Mouse (Mus musculus) lung, postnatal 0 days (tissue): ENCODE data around the gene Pi4kb. TPM values are rescaled to one million over a fixed set of nuclear protein-coding genes. Genes with fewer than 3 reads are reported as not detected.

Experiments used
- ATAC-seq: fragments of 200-750 bp; cut with Nextera tagmentation; 2 replicates; pipeline ENCODE4 v1.8.0; 2017; ENCODE audit warnings: moderate library complexity
- DNase-seq: peaks from one replicate; pipeline ENCODE4 v3.0.0-alpha.2; 2016; ENCODE audit warnings: low spot score
- H3K27ac ChIP-seq: fragments of 300-500 bp; sonication (generic); 2 replicates; pipeline ENCODE4 v1.5.1; 2014; ENCODE audit warnings: antibody characterized with exemption, mild to moderate bottlenecking, low read length, mixed read lengths
- H3K27me3 ChIP-seq: fragments of 300-500 bp; sonication (generic); replicated peaks from 2 replicates; pipeline ENCODE4 v1.6.1; 2014; ENCODE audit warnings: low read length, mixed read lengths; ENCODE audit not compliant: insufficient read depth
- H3K36me3 ChIP-seq: fragments of 300-500 bp; sonication (generic); 2 replicates; pipeline ENCODE4 v1.6.1; 2014; ENCODE audit warnings: low read length, mixed read lengths; ENCODE audit not compliant: insufficient read depth
- H3K4me1 ChIP-seq: fragments of 300-500 bp; sonication (generic); 2 replicates; pipeline ENCODE4 v1.6.1; 2014; ENCODE audit warnings: antibody characterized with exemption, low read depth, low read length, mixed read lengths; ENCODE audit not compliant: insufficient read depth
- H3K4me2 ChIP-seq: fragments of 300-500 bp; sonication (generic); replicated peaks from 2 replicates; pipeline ENCODE4 v1.6.1; 2014; ENCODE audit warnings: low read depth, mild to moderate bottlenecking, low read length, moderate library complexity, mixed read lengths
- H3K4me3 ChIP-seq: fragments of 300-500 bp; sonication (generic); 2 replicates; pipeline ENCODE4 v1.5.1; 2014; ENCODE audit warnings: low read depth, low read length
- H3K9ac ChIP-seq: fragments of 300-500 bp; sonication (generic); replicated peaks from 2 replicates; pipeline ENCODE4 v1.6.1; 2014; ENCODE audit warnings: low read depth, mild to moderate bottlenecking
- H3K9me3 ChIP-seq: fragments of 300-500 bp; sonication (generic); 2 replicates; pipeline ENCODE4 v1.6.1; 2016; ENCODE audit warnings: low read length, mixed read lengths
- CTCF ChIP-seq: IDR thresholded peaks from 2 replicates; pipeline ENCODE4 v1.5.1; 2016; ENCODE audit warnings: antibody characterized with exemption, mild to moderate bottlenecking
- EP300 ChIP-seq: IDR thresholded peaks from 2 replicates; pipeline ENCODE4 v1.6.1; 2016; ENCODE audit warnings: antibody characterized with exemption, mild to moderate bottlenecking, control low read depth
- WGBS: fragments of 180-500 bp; shearing (Covaris S2); extraction: QIAGEN DNeasy Blood & Tissue Kit; methylation state at CpG from one replicate; pipeline ENCODE4 v1.1.7; 2014; 5-methylcytosine and 5-hydroxymethylcytosine counted together
- microRNA-seq: library from miRNA; unstranded; fragments of <30 nt; microRNA quantifications from one replicate; pipeline ENCODE4, GENCODE M21; 2016
- polyA plus RNA-seq: library from polyadenylated mRNA; unstranded; fragments of >200 nt; fragmentation: Nextera tagmentation; extraction: Ambion mirVana; gene quantifications from 2 replicates; pipeline ENCODE4 v1.2.1, GENCODE M21; 2015

Pi4kb gene
- polyA plus RNA-seq, 1 experiment from 2014 or later: 13.6 TPM

GRCm38 (mm10) chr3:95056275-95056674, 81.7 kb downstream of the Pi4kb start:
- Histone ChIP-seq H3K4me2 (no peak overlapping the region), H3K27ac (no peak overlapping the region), H3K9ac (no peak overlapping the region), H3K27me3 (no peaks in the 10 kb centered on the region), H3K9me3 (no peaks in the 10 kb centered on the region), H3K4me3 (no peak overlapping the region), H3K36me3 (peaks cover 16% of the 10 kb centered on the region; the same call in 1 of the 2 replicates), H3K4me1 (no peaks in the 10 kb centered on the region)
- peak; percentile 27; the same call in 1 of the 2 replicates for ATAC-seq
- DNase-seq: peak; percentile 37
- no peak for TF ChIP-seq EP300
- no peak for TF ChIP-seq CTCF
- 60% methylated on average over 7 of the region's 7 CpGs for WGBS

Small RNA genes lying within 50 kb of the gene (microRNA-seq; reads per million reads assigned to microRNA genes)
- gene Mir7013: not detected

Other genes with a start within 250 kb of the Pi4kb start
- 29.6 and 37.6 TPM in 2 replicates for gene Cgn, start 188.2 kb upstream of the Pi4kb start, polyA plus RNA-seq
- 6.8 and 8.1 TPM in 2 replicates for gene Pogz, start 137.2 kb upstream of the Pi4kb start, polyA plus RNA-seq
- 234 and 249 TPM in 2 replicates for gene Psmb4, start 87.8 kb upstream of the Pi4kb start, polyA plus RNA-seq
- 1,021 and 1,046 TPM in 2 replicates for gene Selenbp1, start 41.7 kb upstream of the Pi4kb start, polyA plus RNA-seq
- 3.3 and 3.5 TPM in 2 replicates for gene Rfx5, start 20.7 kb upstream of the Pi4kb start, polyA plus RNA-seq
- 9.9 and 10.1 TPM in 2 replicates for gene Zfp687, start 40.7 kb downstream of the Pi4kb start, polyA plus RNA-seq
- 170 and 185 TPM in 2 replicates for gene Psmd4, start 67.9 kb downstream of the Pi4kb start, polyA plus RNA-seq
- gene Pip5k1a, start 132.2 kb downstream of the Pi4kb start, polyA plus RNA-seq: 18.1 and 18.6 TPM in 2 replicates
- gene Vps72, start 136.3 kb downstream of the Pi4kb start, polyA plus RNA-seq: 82.9 and 84.0 TPM in 2 replicates
- gene Tmod4, start 149.7 kb downstream of the Pi4kb start, polyA plus RNA-seq: 2.0 and 2.9 TPM in 2 replicates
- gene Scnm1, start 159.3 kb downstream of the Pi4kb start, polyA plus RNA-seq: 51.8 and 54.1 TPM in 2 replicates
- gene Lysmd1, start 159.4 kb downstream of the Pi4kb start, polyA plus RNA-seq: 13.3 and 14.0 TPM in 2 replicates
- gene Tnfaip8l2, start 167.6 kb downstream of the Pi4kb start, polyA plus RNA-seq: 9.0 and 9.7 TPM in 2 replicates
- gene Sema6c, start 185.7 kb downstream of the Pi4kb start, polyA plus RNA-seq: 1.3 and 1.8 TPM in 2 replicates
- 4.3 and 4.7 TPM in 2 replicates for gene Gabpb2, start 243.2 kb downstream of the Pi4kb start, polyA plus RNA-seq